Mouse (Mus musculus): ENCODE data around the gene Klhdc10. TPM values are rescaled to one million over a fixed set of nuclear protein-coding genes. Genes with fewer than 3 reads are reported as not detected.

The Klhdc10 gene
- polyA plus RNA-seq, 1 experiment = 6.6 TPM

GRCm38 (mm10) chr6:30402091-30402491 lies 423 bp downstream of the Klhdc10 start:
- Histone ChIP-seq H3K27me3 (ENCODE audit: control insufficient read depth, insufficient read depth, low read length) (no peaks in the 10 kb centered on the region), H3K36me3 (ENCODE audit: control insufficient read depth, insufficient read depth, low read length) (no peaks in the 10 kb centered on the region), H3K27ac (ENCODE audit: insufficient read depth, low read depth, low read length) (peak overlapping the region; percentile 70), H3K4me1 (ENCODE audit: control insufficient read depth, insufficient read depth, insufficient read length, low read length) (peaks cover 6% of the 10 kb centered on the region; the same call in 1 of the 2 replicates), H3K4me3 (ENCODE audit: low read depth, low read length) (peak overlapping the region; percentile 98)
- TF ChIP-seq POLR2A (IDR thresholded peaks at IDR 0.05; ENCODE audit: low read depth, low read length) (no peak), CTCF (IDR thresholded peaks at IDR 0.05; ENCODE audit: extremely low read depth, insufficient read length, insufficient replicate concordance, low read depth, low read length) (no peak)
- under 1% methylated on average over 29 of the region's 29 CpGs for WGBS

- no peak overlapping the region for H3K4me3 ChIP-seq (ENCODE audit: low read depth, low read length)
- TF ChIP-seq CTCF (IDR thresholded peaks at IDR 0.05; ENCODE audit: extremely low read depth, insufficient read length, insufficient replicate concordance, low read depth, low read length) (no peak), POLR2A (IDR thresholded peaks at IDR 0.05; ENCODE audit: low read depth, low read length) (no peak)
- no peak overlapping the region for H3K27ac ChIP-seq (ENCODE audit: insufficient read depth, low read depth, low read length)
- H3K4me1 ChIP-seq (ENCODE audit: control insufficient read depth, insufficient read depth, insufficient read length, low read length) = peaks cover 6% of the 10 kb centered on the region; the same call in 1 of the 2 replicates
- no peaks in the 10 kb centered on the region for H3K36me3 ChIP-seq (ENCODE audit: control insufficient read depth, insufficient read depth, low read length)
- WGBS = 23% methylated on average over 4 of the region's 4 CpGs
- no peaks in the 10 kb centered on the region for H3K27me3 ChIP-seq (ENCODE audit: control insufficient read depth, insufficient read depth, low read length)
Observed at GRCm38 (mm10) chr6:30403465-30403864, 1.8 kb downstream of the Klhdc10 start.

GRCm38 (mm10) chr6:30404671-30405070 lies 3.0 kb downstream of the Klhdc10 start:
- peaks cover 2% of the 10 kb centered on the region; the same call in 1 of the 2 replicates for H3K36me3 ChIP-seq (ENCODE audit: control insufficient read depth, insufficient read depth, low read length)
- H3K27me3 ChIP-seq (ENCODE audit: control insufficient read depth, insufficient read depth, low read length) = no peaks in the 10 kb centered on the region
- 71% methylated on average over 5 of the region's 5 CpGs for WGBS
- TF ChIP-seq POLR2A (IDR thresholded peaks at IDR 0.05; ENCODE audit: low read depth, low read length) (no peak), CTCF (IDR thresholded peaks at IDR 0.05; ENCODE audit: extremely low read depth, insufficient read length, insufficient replicate concordance, low read depth, low read length) (no peak)
- H3K4me3 ChIP-seq (ENCODE audit: low read depth, low read length) = no peak overlapping the region
- H3K4me1 ChIP-seq (ENCODE audit: control insufficient read depth, insufficient read depth, insufficient read length, low read length) = peaks cover 6% of the 10 kb centered on the region; the same call in 1 of the 2 replicates
- no peak overlapping the region for H3K27ac ChIP-seq (ENCODE audit: insufficient read depth, low read depth, low read length)

GRCm38 (mm10) chr6:30408276-30408675 lies 6.6 kb downstream of the Klhdc10 start:
- Histone ChIP-seq H3K4me1 (ENCODE audit: control insufficient read depth, insufficient read depth, insufficient read length, low read length) (peaks cover 6% of the 10 kb centered on the region; the same call in 1 of the 2 replicates), H3K36me3 (ENCODE audit: control insufficient read depth, insufficient read depth, low read length) (peaks cover 2% of the 10 kb centered on the region; the same call in 1 of the 2 replicates), H3K27me3 (ENCODE audit: control insufficient read depth, insufficient read depth, low read length) (no peaks in the 10 kb centered on the region), H3K27ac (ENCODE audit: insufficient read depth, low read depth, low read length) (no peak overlapping the region), H3K4me3 (ENCODE audit: low read depth, low read length) (no peak overlapping the region)
- 86% methylated on average over 4 of the region's 4 CpGs for WGBS
- TF ChIP-seq POLR2A (IDR thresholded peaks at IDR 0.05; ENCODE audit: low read depth, low read length) = no peak
- no peak for TF ChIP-seq CTCF (IDR thresholded peaks at IDR 0.05; ENCODE audit: extremely low read depth, insufficient read length, insufficient replicate concordance, low read depth, low read length)

GRCm38 (mm10) chr6:30409399-30410093 lies 7.9 kb downstream of the Klhdc10 start:
- H3K27me3 ChIP-seq (ENCODE audit: control insufficient read depth, insufficient read depth, low read length) = no peaks in the 10 kb centered on the region
- H3K4me1 ChIP-seq (ENCODE audit: control insufficient read depth, insufficient read depth, insufficient read length, low read length) = peaks cover 4% of the 10 kb centered on the region; the same call in 1 of the 2 replicates
- H3K4me3 ChIP-seq (ENCODE audit: low read depth, low read length) = no peak overlapping the region
- TF ChIP-seq CTCF (IDR thresholded peaks at IDR 0.05; ENCODE audit: extremely low read depth, insufficient read length, insufficient replicate concordance, low read depth, low read length) = no peak
- TF ChIP-seq POLR2A (IDR thresholded peaks at IDR 0.05; ENCODE audit: low read depth, low read length) = no peak
- peaks cover 2% of the 10 kb centered on the region; the same call in 1 of the 2 replicates for H3K36me3 ChIP-seq (ENCODE audit: control insufficient read depth, insufficient read depth, low read length)
- 67% methylated on average over 7 of the region's 7 CpGs for WGBS
- H3K27ac ChIP-seq (ENCODE audit: insufficient read depth, low read depth, low read length) = no peak overlapping the region

- TF ChIP-seq POLR2A (IDR thresholded peaks at IDR 0.05; ENCODE audit: low read depth, low read length) (no peak), CTCF (IDR thresholded peaks at IDR 0.05; ENCODE audit: extremely low read depth, insufficient read length, insufficient replicate concordance, low read depth, low read length) (no peak)
- WGBS = 62% methylated on average over 4 of the region's 4 CpGs
- H3K36me3 ChIP-seq (ENCODE audit: control insufficient read depth, insufficient read depth, low read length) = peaks cover 2% of the 10 kb centered on the region; the same call in 1 of the 2 replicates
- H3K27ac ChIP-seq (ENCODE audit: insufficient read depth, low read depth, low read length) = no peak overlapping the region
- H3K27me3 ChIP-seq (ENCODE audit: control insufficient read depth, insufficient read depth, low read length) = no peaks in the 10 kb centered on the region
- no peak overlapping the region for H3K4me3 ChIP-seq (ENCODE audit: low read depth, low read length)
- H3K4me1 ChIP-seq (ENCODE audit: control insufficient read depth, insufficient read depth, insufficient read length, low read length) = peaks cover 4% of the 10 kb centered on the region; the same call in 1 of the 2 replicates
Observed at GRCm38 (mm10) chr6:30411311-30411710, 9.6 kb downstream of the Klhdc10 start.

- 75% methylated on average over 2 of the region's 2 CpGs for WGBS
- H3K4me3 ChIP-seq (ENCODE audit: low read depth, low read length) = no peak overlapping the region
- H3K27ac ChIP-seq (ENCODE audit: insufficient read depth, low read depth, low read length) = no peak overlapping the region
- H3K27me3 ChIP-seq (ENCODE audit: control insufficient read depth, insufficient read depth, low read length) = no peaks in the 10 kb centered on the region
- TF ChIP-seq POLR2A (IDR thresholded peaks at IDR 0.05; ENCODE audit: low read depth, low read length) (no peak), CTCF (IDR thresholded peaks at IDR 0.05; ENCODE audit: extremely low read depth, insufficient read length, insufficient replicate concordance, low read depth, low read length) (no peak)
- H3K4me1 ChIP-seq (ENCODE audit: control insufficient read depth, insufficient read depth, insufficient read length, low read length) = no peaks in the 10 kb centered on the region
- H3K36me3 ChIP-seq (ENCODE audit: control insufficient read depth, insufficient read depth, low read length) = no peaks in the 10 kb centered on the region
Observed at GRCm38 (mm10) chr6:30416126-30416525, 14.5 kb downstream of the Klhdc10 start.
